Mouse (Mus musculus) forebrain, embryonic 16.5 days (tissue): Measurements from ENCODE around the gene Usb1. TPM values are rescaled to one million over a fixed set of nuclear protein-coding genes. Genes with fewer than 3 reads are reported as not detected.

ENCODE experiments used
- ATAC-seq: fragments of 200-750 bp; cut with Nextera tagmentation; 2 replicates; pipeline ENCODE4 v1.8.0; 2017; ENCODE audit warnings: mild to moderate bottlenecking, moderate library complexity
- H3K27ac ChIP-seq: fragments of 300-500 bp; sonication (generic); 2 replicates; pipeline ENCODE4 v1.5.1; 2014; ENCODE audit warnings: low read length, control low read depth
- H3K27me3 ChIP-seq: fragments of 300-500 bp; sonication (generic); replicated peaks from 2 replicates; pipeline ENCODE4 v1.6.1; 2014; ENCODE audit warnings: low read length; ENCODE audit not compliant: control insufficient read depth, insufficient read depth
- H3K36me3 ChIP-seq: fragments of 300-500 bp; sonication (generic); 2 replicates; pipeline ENCODE4 v1.6.1; 2014; ENCODE audit not compliant: control insufficient read depth, insufficient read depth
- H3K4me1 ChIP-seq: fragments of 300-500 bp; sonication (generic); replicated peaks from 2 replicates; pipeline ENCODE4 v1.6.1; 2014; ENCODE audit warnings: low read length; ENCODE audit not compliant: control insufficient read depth, insufficient read depth
- H3K4me2 ChIP-seq: fragments of 300-500 bp; sonication (generic); 2 replicates; pipeline ENCODE4 v1.6.1; 2014; ENCODE audit warnings: mild to moderate bottlenecking, low read length, control low read depth
- H3K4me3 ChIP-seq: fragments of 300-500 bp; sonication (generic); replicated peaks from 2 replicates; pipeline ENCODE4 v1.5.1; 2014; ENCODE audit warnings: mild to moderate bottlenecking, low read length, control low read depth
- H3K9ac ChIP-seq: fragments of 300-500 bp; sonication (generic); replicated peaks from 2 replicates; pipeline ENCODE4 v1.6.1; 2014; ENCODE audit warnings: low read depth, low read length, control low read depth
- H3K9me3 ChIP-seq: fragments of 300-500 bp; sonication (generic); 2 replicates; pipeline ENCODE4 v1.6.1; 2016; ENCODE audit warnings: low read length; ENCODE audit not compliant: control insufficient read depth
- WGBS: fragments of 180-500 bp; shearing (Covaris S2); extraction: QIAGEN DNeasy Blood & Tissue Kit; methylation state at CpG from one replicate; pipeline ENCODE4 v1.1.7; 2014; 5-methylcytosine and 5-hydroxymethylcytosine counted together
- polyA plus RNA-seq: library from polyadenylated mRNA; unstranded; fragments of >200 nt; fragmentation: Nextera tagmentation; extraction: Ambion mirVana; gene quantifications from 2 replicates; pipeline ENCODE4 v1.2.1, GENCODE M21; 2015

Gene Usb1
- polyA plus RNA-seq, 1 experiment from 2014 or later, result 46.6 TPM

GRCm38 (mm10) chr8:95313857-95314256, 18.2 kb upstream of the Usb1 start:
- Histone ChIP-seq H3K9me3 (no peaks in the 10 kb centered on the region), H3K4me3 (no peak overlapping the region), H3K4me1 (peaks cover 9% of the 10 kb centered on the region), H3K4me2 (no peak overlapping the region), H3K36me3 (no peaks in the 10 kb centered on the region), H3K9ac (no peak overlapping the region), H3K27me3 (no peaks in the 10 kb centered on the region), H3K27ac (no peak overlapping the region)
- ATAC-seq, result no peak
- 88% methylated on average over 6 of the region's 6 CpGs for WGBS

GRCm38 (mm10) chr8:95314707-95315106, 17.4 kb upstream of the Usb1 start:
- no peak overlapping the region for H3K4me3 ChIP-seq
- no peaks in the 10 kb centered on the region for H3K27me3 ChIP-seq
- H3K4me2 ChIP-seq, result no peak overlapping the region
- peaks cover 9% of the 10 kb centered on the region for H3K4me1 ChIP-seq
- H3K9ac ChIP-seq, result no peak overlapping the region
- no peaks in the 10 kb centered on the region for H3K36me3 ChIP-seq
- ATAC-seq, result no peak
- H3K9me3 ChIP-seq, result no peaks in the 10 kb centered on the region
- no peak overlapping the region for H3K27ac ChIP-seq
- WGBS, result 78% methylated on average over 2 of the region's 2 CpGs

- no peak overlapping the region for H3K4me3 ChIP-seq
- no peak overlapping the region for H3K9ac ChIP-seq
- WGBS, result 96% methylated on average over 1 of the region's 1 CpGs
- no peaks in the 10 kb centered on the region for H3K36me3 ChIP-seq
- H3K9me3 ChIP-seq, result no peaks in the 10 kb centered on the region
- H3K4me1 ChIP-seq, result peaks cover 11% of the 10 kb centered on the region
- H3K27ac ChIP-seq, result no peak overlapping the region
- H3K4me2 ChIP-seq, result no peak overlapping the region
- H3K27me3 ChIP-seq, result no peaks in the 10 kb centered on the region
- no peak for ATAC-seq
These were observed 16.7 kb upstream of the Usb1 start for GRCm38 (mm10) chr8:95315350-95315749.

GRCm38 (mm10) chr8:95320224-95321139, 11.6 kb upstream of the Usb1 start:
- Histone ChIP-seq H3K4me1 (peaks cover 13% of the 10 kb centered on the region), H3K9ac (peak overlapping the region; percentile 58), H3K4me3 (peak overlapping the region; percentile 44), H3K27ac (no peak overlapping the region), H3K4me2 (peak overlapping the region; percentile 78), H3K27me3 (no peaks in the 10 kb centered on the region), H3K9me3 (no peaks in the 10 kb centered on the region), H3K36me3 (peaks cover 6% of the 10 kb centered on the region; the same call in 1 of the 2 replicates)
- 4% methylated on average over 41 of the region's 41 CpGs for WGBS
- ATAC-seq, result peak; percentile 57

- WGBS, result 91% methylated on average over 3 of the region's 3 CpGs
- H3K4me2 ChIP-seq, result no peak overlapping the region
- ATAC-seq, result no peak
- H3K27ac ChIP-seq, result no peak overlapping the region
- H3K27me3 ChIP-seq, result no peaks in the 10 kb centered on the region
- peaks cover 26% of the 10 kb centered on the region for H3K36me3 ChIP-seq
- no peak overlapping the region for H3K4me3 ChIP-seq
- H3K4me1 ChIP-seq, result peaks cover 16% of the 10 kb centered on the region
- H3K9ac ChIP-seq, result no peak overlapping the region
- H3K9me3 ChIP-seq, result no peaks in the 10 kb centered on the region
These were observed 8.9 kb upstream of the Usb1 start for GRCm38 (mm10) chr8:95323201-95323600.

GRCm38 (mm10) chr8:95324646-95325045, 7.4 kb upstream of the Usb1 start:
- no peak overlapping the region for H3K4me2 ChIP-seq
- H3K4me3 ChIP-seq, result no peak overlapping the region
- H3K9me3 ChIP-seq, result no peaks in the 10 kb centered on the region
- ATAC-seq, result no peak
- H3K27me3 ChIP-seq, result no peaks in the 10 kb centered on the region
- peaks cover 22% of the 10 kb centered on the region for H3K4me1 ChIP-seq
- WGBS, result 40% methylated on average over 5 of the region's 5 CpGs
- no peak overlapping the region for H3K27ac ChIP-seq
- peaks cover 38% of the 10 kb centered on the region for H3K36me3 ChIP-seq
- no peak overlapping the region for H3K9ac ChIP-seq

- no peaks in the 10 kb centered on the region for H3K9me3 ChIP-seq
- H3K9ac ChIP-seq, result no peak overlapping the region
- ATAC-seq, result no peak
- H3K27ac ChIP-seq, result no peak overlapping the region
- peaks cover 22% of the 10 kb centered on the region for H3K4me1 ChIP-seq
- no peaks in the 10 kb centered on the region for H3K27me3 ChIP-seq
- no peak overlapping the region for H3K4me3 ChIP-seq
- no peak overlapping the region for H3K4me2 ChIP-seq
- peaks cover 38% of the 10 kb centered on the region for H3K36me3 ChIP-seq
- 92% methylated on average over 5 of the region's 5 CpGs for WGBS
These were observed 5.3 kb upstream of the Usb1 start for GRCm38 (mm10) chr8:95326822-95327221.

GRCm38 (mm10) chr8:95327866-95328465, 4.1 kb upstream of the Usb1 start:
- Histone ChIP-seq H3K27me3 (no peaks in the 10 kb centered on the region), H3K4me1 (peaks cover 25% of the 10 kb centered on the region), H3K27ac (no peak overlapping the region), H3K4me3 (no peak overlapping the region), H3K9me3 (no peaks in the 10 kb centered on the region), H3K4me2 (no peak overlapping the region), H3K36me3 (peaks cover 35% of the 10 kb centered on the region), H3K9ac (no peak overlapping the region)
- 89% methylated on average over 46 of the region's 46 CpGs for WGBS
- ATAC-seq, result no peak

GRCm38 (mm10) chr8:95330367-95330766, 1.7 kb upstream of the Usb1 start:
- Histone ChIP-seq H3K27ac (no peak overlapping the region), H3K36me3 (peaks cover 32% of the 10 kb centered on the region), H3K4me3 (peak overlapping the region; percentile 96)

More at GRCm38 (mm10) chr8:95330367-95330766, 1.7 kb upstream of the Usb1 start:
- H3K9me3 ChIP-seq, result no peaks in the 10 kb centered on the region
- peak overlapping the region; percentile 66 for H3K4me2 ChIP-seq
- WGBS, result 79% methylated on average over 1 of the region's 1 CpGs
- peak overlapping the region; percentile 98 for H3K9ac ChIP-seq
- H3K27me3 ChIP-seq, result no peaks in the 10 kb centered on the region
- H3K4me1 ChIP-seq, result peaks cover 27% of the 10 kb centered on the region
- no peak for ATAC-seq
